Mouse (Mus musculus): Measurements from ENCODE around the gene Mmp10.

DNA sequence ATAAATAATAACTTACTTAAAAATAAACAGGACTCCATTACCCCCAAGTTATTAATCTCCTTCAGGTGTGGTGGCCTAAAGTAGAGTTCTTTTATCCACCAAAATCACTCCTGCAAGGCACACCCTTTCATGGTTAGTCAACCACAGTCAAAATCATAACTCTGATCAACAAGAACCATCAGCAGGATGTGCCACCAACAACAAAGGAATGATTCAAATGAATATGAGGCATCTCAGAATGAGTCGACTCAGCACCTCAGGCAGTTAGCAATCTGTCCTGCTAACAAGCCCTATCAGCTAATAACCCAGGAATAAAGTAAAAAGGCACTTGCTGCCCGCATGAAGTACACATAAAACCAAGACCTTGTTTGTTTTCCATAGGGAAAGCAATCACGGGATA, 1.0 kb upstream of the Mmp10 start:
- TF ChIP-seq POLR2A (IDR thresholded peaks at IDR 0.05; ENCODE audit: insufficient read depth, low read depth, low read length) (no peak), CTCF (IDR thresholded peaks at IDR 0.05; ENCODE audit: insufficient read depth, low read depth, low read length) (no peak)
